ENCODE assay signal across 12 mouse cellular contexts in genomic region chr14:72777927-72778560, GRCm38 (mm10).
DNase-seq lines count a peak whose midpoint lies in the region; ATAC-seq lines count a peak whose summit lies in the region.
"Had no signal": no experiment of that assay in that cellular context is flagged by ENCODE, and none has a peak within 500 bp of the region (broad histone marks: within the 10 kb centered on the region; RNA-seq: fewer than 3 reads in every experiment).

No protein-coding gene starts in this region.

- ATAC-seq in activated CD4-positive, CD25-positive, alpha-beta regulatory T cell, adult 4 months, result peak; percentile 80
- ATAC-seq: forebrain, embryonic 15.5 days; midbrain, embryonic 15.5 days had no signal

- peak; percentile 39 for DNase-seq in lung, postnatal 36 days
- no peak for DNase-seq in lung, postnatal 10 days
- peak; percentile 14 to 58 for DNase-seq in kidney, postnatal 36 days
- DNase-seq in left cerebral cortex, adult 8-10 months (ENCODE audit: low spot score in 2 of 2), result no peak
- DNase-seq in adrenal gland, adult 2 months, result no peak
- no peak for DNase-seq in urinary bladder, postnatal 4 days (ENCODE audit: low spot score in 2 of 2)
- DNase-seq: adrenal gland, postnatal 25 days; cerebellum, adult 9-10 months; heart, adult 11 months had no signal

Comparison
In these comparisons a context has a peak if more than half of its experiments do, and no peak if none do; other contexts are left out.
1. DNase-seq: peak in lung, postnatal 36 days (single experiment) and kidney, postnatal 36 days (2 of 2); none in lung, postnatal 10 days (single experiment), left cerebral cortex, adult 8-10 months (0 of 2), adrenal gland, adult 2 months (single experiment) and urinary bladder, postnatal 4 days (0 of 2).